Comparison of ENCODE assay signal across 16 mouse cellular contexts in the genomic region with DNA sequence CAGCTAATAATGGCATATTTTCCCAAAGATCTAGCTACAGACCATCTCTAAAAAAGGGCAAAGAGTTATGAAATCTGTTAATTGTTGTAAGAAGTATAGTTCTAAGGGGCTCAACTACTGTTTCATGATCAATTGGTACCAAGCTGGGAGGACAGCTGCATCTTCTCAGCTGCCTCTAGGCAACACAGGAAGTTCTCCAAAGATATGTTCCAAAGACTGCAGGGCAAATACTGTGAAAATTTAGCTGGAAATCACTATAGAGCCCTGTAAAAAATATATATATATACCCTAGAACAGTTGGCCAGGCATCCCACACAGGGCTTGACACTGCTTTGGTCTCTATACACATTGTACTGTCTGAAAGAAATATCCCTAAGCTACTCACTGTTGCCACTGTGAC.
"Had no signal": no experiment of that assay in that cellular context is flagged by ENCODE, and none has a peak within 500 bp of the region (broad histone marks: within the 10 kb centered on the region; RNA-seq: fewer than 3 reads in every experiment).

No protein-coding gene starts in this region.

- H3K27ac ChIP-seq: neural tube, embryonic 13.5 days; neural tube, embryonic 15.5 days; stomach, embryonic 15.5 days; stomach, postnatal 0 days had no signal

- H3K9ac ChIP-seq: neural tube, embryonic 13.5 days; neural tube, embryonic 15.5 days; stomach, embryonic 15.5 days had no signal

- H3K27me3 ChIP-seq: neural tube, embryonic 13.5 days; neural tube, embryonic 15.5 days; stomach, embryonic 15.5 days had no signal

- H3K9me3 ChIP-seq: neural tube, embryonic 13.5 days; neural tube, embryonic 15.5 days; stomach, embryonic 15.5 days had no signal

- DNase-seq: retina, postnatal 1 day; right cerebral cortex, adult 18-20 months; right cerebral cortex, postnatal 14 days; right cerebral cortex, postnatal 25 days; right cerebral cortex, postnatal 4 days; spleen, adult 18-20 months; thymus, adult 18-20 months; thymus, adult 2 months; thymus, postnatal 14 days; thymus, postnatal 25 days; thymus, postnatal 36 days; thymus, postnatal 4 days had no signal

- H3K4me3 ChIP-seq: neural tube, embryonic 13.5 days; neural tube, embryonic 15.5 days; stomach, embryonic 15.5 days had no signal

- H3K4me2 ChIP-seq: neural tube, embryonic 13.5 days; neural tube, embryonic 15.5 days; stomach, embryonic 15.5 days had no signal

- H3K36me3 ChIP-seq: neural tube, embryonic 13.5 days; neural tube, embryonic 15.5 days; stomach, embryonic 15.5 days had no signal

- H3K4me1 ChIP-seq: stomach, embryonic 15.5 days had no signal
